Mouse (Mus musculus): ENCODE data around the gene Olfr456. TPM values are rescaled to one million over a fixed set of nuclear protein-coding genes. Genes with fewer than 3 reads are reported as not detected.

The Olfr456 gene
- polyA plus RNA-seq, 1 experiment: not detected

GRCm38 (mm10) chr6:42470542-42470941 is 16.5 kb downstream of the Olfr456 start:
- no peak for TF ChIP-seq CTCF (IDR thresholded peaks at IDR 0.05; ENCODE audit: borderline replicate concordance, control insufficient read depth, extremely low read depth, insufficient read depth, low read length, poor library complexity)
- no peak for TF ChIP-seq POLR2A (IDR thresholded peaks at IDR 0.05; ENCODE audit: control insufficient read depth, extremely low read depth, insufficient read depth, low read length, poor library complexity)
- Histone ChIP-seq H3K4me1 (replicated peaks; ENCODE audit: control insufficient read depth, insufficient read depth, low read length) (no peaks in the 10 kb centered on the region), H3K4me3 (ENCODE audit: control insufficient read depth, insufficient read depth, low read length) (no peak overlapping the region), H3K36me3 (ENCODE audit: control insufficient read depth, insufficient read depth, low read length) (no peaks in the 10 kb centered on the region), H3K27me3 (ENCODE audit: control insufficient read depth, insufficient read depth, low read length) (no peaks in the 10 kb centered on the region), H3K27ac (ENCODE audit: control insufficient read depth, insufficient read depth, low read length) (no peak overlapping the region)
- DNase-seq: no peak
- 93% methylated on average over 4 of the region's 4 CpGs for WGBS

GRCm38 (mm10) chr6:42465096-42465495 is 21.9 kb downstream of the Olfr456 start, which contains the start of gene Olfr458:
Olfr458 (minus strand) TSS chr6:42465196.
- no peaks in the 10 kb centered on the region for H3K4me1 ChIP-seq (replicated peaks; ENCODE audit: control insufficient read depth, insufficient read depth, low read length)
- no peaks in the 10 kb centered on the region for H3K27me3 ChIP-seq (ENCODE audit: control insufficient read depth, insufficient read depth, low read length)
- no peak within 1 kb of the TSS for H3K4me3 ChIP-seq (ENCODE audit: control insufficient read depth, insufficient read depth, low read length)
- WGBS: 91% methylated on average over 1 of the region's 1 CpGs
- no peak within 1 kb of the TSS for H3K27ac ChIP-seq (ENCODE audit: control insufficient read depth, insufficient read depth, low read length)
- no peak for DNase-seq
- H3K36me3 ChIP-seq (ENCODE audit: control insufficient read depth, insufficient read depth, low read length): no peaks in the 10 kb centered on the region
- TF ChIP-seq POLR2A (IDR thresholded peaks at IDR 0.05; ENCODE audit: control insufficient read depth, extremely low read depth, insufficient read depth, low read length, poor library complexity) (no peak), CTCF (IDR thresholded peaks at IDR 0.05; ENCODE audit: borderline replicate concordance, control insufficient read depth, extremely low read depth, insufficient read depth, low read length, poor library complexity) (no peak)

- no peaks in the 10 kb centered on the region for H3K4me1 ChIP-seq (replicated peaks; ENCODE audit: control insufficient read depth, insufficient read depth, low read length)
- no peaks in the 10 kb centered on the region for H3K36me3 ChIP-seq (ENCODE audit: control insufficient read depth, insufficient read depth, low read length)
- 86% methylated on average over 2 of the region's 2 CpGs for WGBS
- DNase-seq: no peak
- no peak overlapping the region for H3K27ac ChIP-seq (ENCODE audit: control insufficient read depth, insufficient read depth, low read length)
- TF ChIP-seq POLR2A (IDR thresholded peaks at IDR 0.05; ENCODE audit: control insufficient read depth, extremely low read depth, insufficient read depth, low read length, poor library complexity) (no peak), CTCF (IDR thresholded peaks at IDR 0.05; ENCODE audit: borderline replicate concordance, control insufficient read depth, extremely low read depth, insufficient read depth, low read length, poor library complexity) (no peak)
- no peaks in the 10 kb centered on the region for H3K27me3 ChIP-seq (ENCODE audit: control insufficient read depth, insufficient read depth, low read length)
- no peak overlapping the region for H3K4me3 ChIP-seq (ENCODE audit: control insufficient read depth, insufficient read depth, low read length)
Measured at GRCm38 (mm10) chr6:42447381-42447780, 39.6 kb downstream of the Olfr456 start.

GRCm38 (mm10) chr6:42444491-42444890 is 42.5 kb downstream of the Olfr456 start:
- WGBS: 95% methylated on average over 2 of the region's 2 CpGs
- no peak for TF ChIP-seq POLR2A (IDR thresholded peaks at IDR 0.05; ENCODE audit: control insufficient read depth, extremely low read depth, insufficient read depth, low read length, poor library complexity)
- no peak for TF ChIP-seq CTCF (IDR thresholded peaks at IDR 0.05; ENCODE audit: borderline replicate concordance, control insufficient read depth, extremely low read depth, insufficient read depth, low read length, poor library complexity)
- H3K27ac ChIP-seq (ENCODE audit: control insufficient read depth, insufficient read depth, low read length): no peak overlapping the region
- no peak overlapping the region for H3K4me3 ChIP-seq (ENCODE audit: control insufficient read depth, insufficient read depth, low read length)
- H3K4me1 ChIP-seq (replicated peaks; ENCODE audit: control insufficient read depth, insufficient read depth, low read length): no peaks in the 10 kb centered on the region
- no peaks in the 10 kb centered on the region for H3K27me3 ChIP-seq (ENCODE audit: control insufficient read depth, insufficient read depth, low read length)
- no peaks in the 10 kb centered on the region for H3K36me3 ChIP-seq (ENCODE audit: control insufficient read depth, insufficient read depth, low read length)
- DNase-seq: no peak

- TF ChIP-seq POLR2A (IDR thresholded peaks at IDR 0.05; ENCODE audit: control insufficient read depth, extremely low read depth, insufficient read depth, low read length, poor library complexity) (no peak), CTCF (IDR thresholded peaks at IDR 0.05; ENCODE audit: borderline replicate concordance, control insufficient read depth, extremely low read depth, insufficient read depth, low read length, poor library complexity) (no peak)
- WGBS: 87% methylated on average over 2 of the region's 2 CpGs
- H3K27ac ChIP-seq (ENCODE audit: control insufficient read depth, insufficient read depth, low read length): no peak overlapping the region
Measured at GRCm38 (mm10) chr6:42441395-42441794, 45.6 kb downstream of the Olfr456 start.

More at GRCm38 (mm10) chr6:42441395-42441794, 45.6 kb downstream of the Olfr456 start:
- no peak for DNase-seq
- Histone ChIP-seq H3K4me3 (ENCODE audit: control insufficient read depth, insufficient read depth, low read length) (no peak overlapping the region), H3K4me1 (replicated peaks; ENCODE audit: control insufficient read depth, insufficient read depth, low read length) (no peaks in the 10 kb centered on the region), H3K36me3 (ENCODE audit: control insufficient read depth, insufficient read depth, low read length) (no peaks in the 10 kb centered on the region), H3K27me3 (ENCODE audit: control insufficient read depth, insufficient read depth, low read length) (no peaks in the 10 kb centered on the region)

Other genes starting within 250 kb of the Olfr456 start
- 9.7 and 11.7 TPM in 2 replicates for gene Gstk1, start 241.3 kb downstream of the Olfr456 start, polyA plus RNA-seq (2012; rRNA removed)
- 0.59 TPM in 1 of 2 replicates, not detected in the other for gene Tmem139, start 225.2 kb downstream of the Olfr456 start, polyA plus RNA-seq (2012; rRNA removed)
- gene Casp2, start 222.2 kb downstream of the Olfr456 start, polyA plus RNA-seq (2012; rRNA removed): 116 and 123 TPM in 2 replicates
- gene Clcn1, start 200.5 kb downstream of the Olfr456 start, polyA plus RNA-seq (2012; rRNA removed): 0.66 and 1.00 TPM in 2 replicates
- gene Fam131b, start 162.6 kb downstream of the Olfr456 start, polyA plus RNA-seq (2012; rRNA removed): 0.17 and 0.24 TPM in 2 replicates
- gene Zyx, start 137.6 kb downstream of the Olfr456 start, polyA plus RNA-seq (2012; rRNA removed): 209 and 222 TPM in 2 replicates
- gene Epha1, start 113.9 kb downstream of the Olfr456 start, polyA plus RNA-seq (2012; rRNA removed): 3.6 and 4.7 TPM in 2 replicates
- gene Tas2r143, start 87.0 kb downstream of the Olfr456 start, polyA plus RNA-seq (2012; rRNA removed): 0.26 and 0.55 TPM in 2 replicates
- gene Tas2r135, start 81.8 kb downstream of the Olfr456 start, polyA plus RNA-seq (2012; rRNA removed): 0.15 TPM in 1 of 2 replicates, not detected in the other
- gene Tas2r126, start 52.7 kb downstream of the Olfr456 start, polyA plus RNA-seq (2012; rRNA removed): not detected in 2 replicates
- not detected in 2 replicates for gene Olfr458, start 22.0 kb downstream of the Olfr456 start, polyA plus RNA-seq (2012; rRNA removed)
- not detected in 2 replicates for gene Olfr457, start 10.9 kb downstream of the Olfr456 start, polyA plus RNA-seq (2012; rRNA removed)
- not detected in 2 replicates for gene Olfr455, start 60.4 kb upstream of the Olfr456 start, polyA plus RNA-seq (2012; rRNA removed)
- not detected in 2 replicates for gene Tcaf3, start 110.5 kb upstream of the Olfr456 start, polyA plus RNA-seq (2012; rRNA removed)
- gene Tcaf2, start 158.0 kb upstream of the Olfr456 start, polyA plus RNA-seq (2012; rRNA removed): 7.0 and 7.9 TPM in 2 replicates
- gene Tcaf1, start 222.9 kb upstream of the Olfr456 start, polyA plus RNA-seq (2012; rRNA removed): 1.9 and 2.5 TPM in 2 replicates

All from thymus, adult 2 months (tissue).